Mouse (Mus musculus): ENCODE data around the gene Gm21860.
"Not testable (repeated sequence)": the region's sequence is repeated elsewhere in the genome, so short reads cannot be mapped to it uniquely, and the experiment has no call there.

Gm21860 gene

GRCm38 (mm10) chrY:90754721-90755120, at the start of gene Gm21860:
TSS of gene Gm21860 (minus strand) at chrY:90754821.
- DNase-seq: not testable (repeated sequence)

- DNase-seq: not testable (repeated sequence)
These were observed 29.8 kb upstream of the Gm21860 start, which contains the start of gene Gm47283 for GRCm38 (mm10) chrY:90784438-90784837. TSS of gene Gm47283 (plus strand) at chrY:90784738.

GRCm38 (mm10) chrY:90745256-90745655, 9.4 kb downstream of the Gm21860 start:
- DNase-seq: not testable (repeated sequence)

GRCm38 (mm10) chrY:90744381-90744981, 10.1 kb downstream of the Gm21860 start:
- peak; percentile 81 for DNase-seq

GRCm38 (mm10) chrY:90743811-90744220, 10.8 kb downstream of the Gm21860 start:
- no peak for DNase-seq

GRCm38 (mm10) chrY:90743053-90743810, 11.4 kb downstream of the Gm21860 start:
- DNase-seq: peak; percentile 1

- peak; percentile 21 for DNase-seq
These were observed 12.2 kb downstream of the Gm21860 start for GRCm38 (mm10) chrY:90742261-90743052.

GRCm38 (mm10) chrY:90741452-90742260, 13.0 kb downstream of the Gm21860 start:
- DNase-seq: peak; percentile 39

- peak; percentile 68 for DNase-seq
These were observed 13.6 kb downstream of the Gm21860 start for GRCm38 (mm10) chrY:90741006-90741405.

- DNase-seq: peak; percentile 85
These were observed 14.5 kb downstream of the Gm21860 start for GRCm38 (mm10) chrY:90740013-90740561.

GRCm38 (mm10) chrY:90739531-90740012, 15.0 kb downstream of the Gm21860 start:
- DNase-seq: peak; percentile 72

GRCm38 (mm10) chrY:90738841-90739530, 15.6 kb downstream of the Gm21860 start:
- DNase-seq: peak; percentile 63

GRCm38 (mm10) chrY:90738431-90738680, 16.3 kb downstream of the Gm21860 start:
- DNase-seq: no peak

- no peak for DNase-seq
These were observed 16.8 kb downstream of the Gm21860 start for GRCm38 (mm10) chrY:90737606-90738430.

GRCm38 (mm10) chrY:90736217-90737000, 18.2 kb downstream of the Gm21860 start:
- peak; percentile 13 for DNase-seq

- peak; percentile 1 for DNase-seq
These were observed 19.3 kb downstream of the Gm21860 start for GRCm38 (mm10) chrY:90735181-90735895.

GRCm38 (mm10) chrY:90734334-90734696, 20.3 kb downstream of the Gm21860 start:
- peak; percentile 18 for DNase-seq

- DNase-seq: not testable (repeated sequence)
These were observed 20.8 kb downstream of the Gm21860 start for GRCm38 (mm10) chrY:90733656-90734333.

- DNase-seq: peak; percentile 80
These were observed 22.5 kb downstream of the Gm21860 start for GRCm38 (mm10) chrY:90732101-90732542.

Measured in embryo, embryonic 11 days (tissue).